Mouse (Mus musculus) liver, postnatal 0 days (tissue): Measurements from ENCODE around the gene Samd8. TPM values are rescaled to one million over a fixed set of nuclear protein-coding genes. Genes with fewer than 3 reads are reported as not detected.

Experiments
- ATAC-seq: fragments of 200-750 bp; cut with Nextera tagmentation; 2 replicates; pipeline ENCODE4 v1.8.0; 2017; ENCODE audit warnings: mild to moderate bottlenecking, moderate library complexity
- DNase-seq: peaks from one replicate; pipeline ENCODE4 v3.0.0-alpha.2; 2016
- H3K27ac ChIP-seq: fragments of 300-500 bp; sonication (generic); 2 replicates; pipeline ENCODE4 v1.5.1; 2014; ENCODE audit warnings: antibody characterized with exemption, moderate library complexity, mild to moderate bottlenecking, low read depth
- H3K27me3 ChIP-seq: fragments of 300-500 bp; sonication (generic); 2 replicates; pipeline ENCODE4 v1.6.1; 2014; ENCODE audit warnings: low read length, control low read depth, mixed read lengths; ENCODE audit not compliant: insufficient read depth
- H3K36me3 ChIP-seq: fragments of 300-500 bp; sonication (generic); replicated peaks from 2 replicates; pipeline ENCODE4 v1.6.1; 2014; ENCODE audit warnings: mild to moderate bottlenecking, control low read depth, low read length, moderate library complexity, mixed read lengths; ENCODE audit not compliant: insufficient read depth
- H3K4me1 ChIP-seq: fragments of 300-500 bp; sonication (generic); 2 replicates; pipeline ENCODE4 v1.6.1; 2014; ENCODE audit warnings: antibody characterized with exemption, mild to moderate bottlenecking, control low read depth; ENCODE audit not compliant: insufficient read depth
- H3K4me2 ChIP-seq: fragments of 300-500 bp; sonication (generic); 2 replicates; pipeline ENCODE4 v1.6.1; 2014; ENCODE audit warnings: low read depth, mild to moderate bottlenecking, low read length, moderate library complexity, mixed read lengths
- H3K4me3 ChIP-seq: fragments of 300-500 bp; sonication (generic); 2 replicates; pipeline ENCODE4 v1.5.1; 2014; ENCODE audit warnings: low read depth, low read length
- H3K9ac ChIP-seq: fragments of 300-500 bp; sonication (generic); replicated peaks from 2 replicates; pipeline ENCODE4 v1.6.1; 2014; ENCODE audit warnings: mild to moderate bottlenecking, moderate library complexity
- H3K9me3 ChIP-seq: fragments of 300-500 bp; sonication (generic); 2 replicates; pipeline ENCODE4 v1.6.1; 2016; ENCODE audit warnings: mild to moderate bottlenecking, control low read depth, low read length, mixed read lengths
- CTCF ChIP-seq: sonication (generic); IDR thresholded peaks from 2 replicates; pipeline ENCODE4 v1.5.1; 2016; ENCODE audit warnings: antibody characterized with exemption, low read depth
- EP300 ChIP-seq: IDR thresholded peaks from 2 replicates; pipeline ENCODE4 v1.6.1; 2016; ENCODE audit warnings: antibody characterized with exemption, low read depth, mild to moderate bottlenecking
- WGBS: fragments of 180-500 bp; shearing (Covaris S2); extraction: QIAGEN DNeasy Blood & Tissue Kit; methylation state at CpG from one replicate; pipeline ENCODE4 v1.1.7; 2014; ENCODE audit not compliant: insufficient replicate concordance; 5-methylcytosine and 5-hydroxymethylcytosine counted together
- polyA plus RNA-seq: library from polyadenylated mRNA; unstranded; fragments of >200 nt; fragmentation: Nextera tagmentation; extraction: Ambion mirVana; gene quantifications from 2 replicates; pipeline ENCODE4 v1.2.1, GENCODE M21; 2015

The Samd8 gene
- polyA plus RNA-seq, 1 experiment from 2014 or later, result 4.1 TPM

GRCm38 (mm10) chr14:21786500-21786899 lies 36.2 kb downstream of the Samd8 start:
- no peaks in the 10 kb centered on the region for H3K27me3 ChIP-seq
- no peak overlapping the region for H3K9ac ChIP-seq
- DNase-seq, result no peak
- no peak for ATAC-seq
- 85% methylated on average over 4 of the region's 4 CpGs for WGBS
- H3K36me3 ChIP-seq, result peaks cover 25% of the 10 kb centered on the region
- no peaks in the 10 kb centered on the region; the same call in 1 of the 2 replicates for H3K4me1 ChIP-seq
- H3K4me3 ChIP-seq, result no peak overlapping the region
- no peak for TF ChIP-seq CTCF
- TF ChIP-seq EP300, result no peak
- no peak overlapping the region for H3K27ac ChIP-seq
- H3K9me3 ChIP-seq, result no peaks in the 10 kb centered on the region
- no peak overlapping the region for H3K4me2 ChIP-seq

- H3K4me2 ChIP-seq, result no peak overlapping the region
- DNase-seq (no peak), ATAC-seq (no peak)
- H3K27ac ChIP-seq, result no peak overlapping the region
- H3K9me3 ChIP-seq, result no peaks in the 10 kb centered on the region
- H3K36me3 ChIP-seq, result peaks cover 25% of the 10 kb centered on the region
- H3K9ac ChIP-seq, result no peak overlapping the region
- H3K4me1 ChIP-seq, result no peaks in the 10 kb centered on the region; the same call in 1 of the 2 replicates
- TF ChIP-seq CTCF, result no peak
- TF ChIP-seq EP300, result no peak
- no peaks in the 10 kb centered on the region for H3K27me3 ChIP-seq
- H3K4me3 ChIP-seq, result no peak overlapping the region
- 87% methylated on average over 3 of the region's 3 CpGs for WGBS
Observed at GRCm38 (mm10) chr14:21787374-21787773, 37.0 kb downstream of the Samd8 start.

- Histone ChIP-seq H3K4me1 (no peaks in the 10 kb centered on the region; the same call in 1 of the 2 replicates), H3K27ac (no peak overlapping the region), H3K27me3 (no peaks in the 10 kb centered on the region), H3K4me3 (no peak overlapping the region), H3K36me3 (peaks cover 31% of the 10 kb centered on the region), H3K9ac (no peak overlapping the region), H3K4me2 (no peak overlapping the region), H3K9me3 (no peaks in the 10 kb centered on the region)
- 93% methylated on average over 5 of the region's 5 CpGs for WGBS
- ATAC-seq (no peak), DNase-seq (no peak)
- no peak for TF ChIP-seq CTCF
- no peak for TF ChIP-seq EP300
Observed at GRCm38 (mm10) chr14:21788121-21788520, 37.8 kb downstream of the Samd8 start.

- ATAC-seq (peak; percentile 40; the same call in 1 of the 2 replicates), DNase-seq (no peak)
- Histone ChIP-seq H3K36me3 (peaks cover 29% of the 10 kb centered on the region), H3K4me3 (no peak overlapping the region), H3K27me3 (no peaks in the 10 kb centered on the region), H3K9ac (no peak overlapping the region), H3K4me1 (no peaks in the 10 kb centered on the region; the same call in 1 of the 2 replicates), H3K27ac (peak overlapping the region; percentile 55; the same call in 1 of the 2 replicates), H3K4me2 (0 out of 2 replicates have a peak overlapping the region, but pooled peaks have one; percentile 18), H3K9me3 (no peaks in the 10 kb centered on the region)
- 69% methylated on average over 9 of the region's 9 CpGs for WGBS
- no peak for TF ChIP-seq CTCF
- TF ChIP-seq EP300, result no peak
Observed at GRCm38 (mm10) chr14:21790585-21791251, 40.4 kb downstream of the Samd8 start.

- no peak overlapping the region for H3K9ac ChIP-seq
- 76% methylated on average over 4 of the region's 4 CpGs for WGBS
- H3K4me3 ChIP-seq, result no peak overlapping the region
- H3K27me3 ChIP-seq, result no peaks in the 10 kb centered on the region
- TF ChIP-seq EP300, result no peak
- TF ChIP-seq CTCF, result no peak
- no peak overlapping the region for H3K4me2 ChIP-seq
- H3K36me3 ChIP-seq, result peaks cover 24% of the 10 kb centered on the region
- DNase-seq (no peak), ATAC-seq (peak; percentile 15; the same call in 1 of the 2 replicates)
- H3K9me3 ChIP-seq, result no peaks in the 10 kb centered on the region
- no peaks in the 10 kb centered on the region; the same call in 1 of the 2 replicates for H3K4me1 ChIP-seq
- H3K27ac ChIP-seq, result no peak overlapping the region
Observed at GRCm38 (mm10) chr14:21791722-21792121, 41.4 kb downstream of the Samd8 start.

GRCm38 (mm10) chr14:21792250-21792649 lies 41.9 kb downstream of the Samd8 start:
- no peak for DNase-seq
- no peak for ATAC-seq
- no peak overlapping the region for H3K4me3 ChIP-seq
- no peak overlapping the region for H3K9ac ChIP-seq
- WGBS, result 87% methylated on average over 6 of the region's 6 CpGs
- no peaks in the 10 kb centered on the region for H3K9me3 ChIP-seq
- H3K4me1 ChIP-seq, result no peaks in the 10 kb centered on the region; the same call in 1 of the 2 replicates
- no peak overlapping the region for H3K27ac ChIP-seq
- no peak for TF ChIP-seq CTCF
- TF ChIP-seq EP300, result no peak
- H3K27me3 ChIP-seq, result no peaks in the 10 kb centered on the region
- peaks cover 23% of the 10 kb centered on the region for H3K36me3 ChIP-seq
- no peak overlapping the region for H3K4me2 ChIP-seq
